Mouse (Mus musculus) megakaryocyte, embryonic 14.5 days (primary cell): ENCODE measurements around the gene Pmvk.

Source experiments
- FLI1 ChIP-seq: IDR thresholded peaks from 2 replicates; pipeline ENCODE4 v1.6.1; 2012; ENCODE audit warnings: low read length, inconsistent platforms, mixed read lengths
- GATA1 ChIP-seq: IDR thresholded peaks from 3 replicates; pipeline ENCODE4 v1.6.1; 2012; ENCODE audit warnings: mixed read lengths, low read length, inconsistent platforms, borderline replicate concordance

DNA sequence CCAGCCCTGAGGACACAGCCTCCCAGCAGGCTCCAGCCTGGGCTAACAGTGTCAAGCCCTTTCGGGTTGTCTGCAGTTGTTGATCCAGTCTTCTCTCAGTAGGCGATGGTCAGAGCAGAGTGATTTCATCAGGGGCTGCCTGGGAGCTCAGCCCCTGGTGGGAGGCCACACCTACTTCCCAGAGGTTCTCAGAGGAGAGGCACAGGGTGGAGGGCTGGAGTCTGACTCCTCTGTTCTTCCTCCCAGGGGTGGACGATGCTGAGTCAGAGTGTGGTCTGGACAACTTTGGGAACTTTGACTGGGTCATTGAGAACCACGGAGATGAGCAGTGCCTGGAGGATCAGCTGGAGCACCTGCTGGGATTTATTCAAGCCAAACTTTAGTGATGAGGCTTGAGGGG lies 13.9 kb downstream of the Pmvk start:
- no peak for TF ChIP-seq GATA1
- TF ChIP-seq FLI1, result no peak
